Mouse (Mus musculus) inflammation-experienced regulatory T-cells, adult 6 months (primary cell): Measurements from ENCODE around the gene Stxbp1. TPM values are rescaled to one million over a fixed set of nuclear protein-coding genes. Genes with fewer than 3 reads are reported as not detected.

Source experiments
- ATAC-seq: one replicate; pipeline ENCODE4 v1.8.0; 2017
- polyA plus RNA-seq, 3 experiments: library from polyadenylated mRNA; unstranded; fragments of 100-300 nt; shearing (Covaris generic); gene quantifications; one replicate each; pipeline ENCODE4 v1.2.1; 2017

Gene Stxbp1
- polyA plus RNA-seq, 3 experiments from 2014 or later, result 2.3 to 6.1 (median 5.0) TPM

DNA sequence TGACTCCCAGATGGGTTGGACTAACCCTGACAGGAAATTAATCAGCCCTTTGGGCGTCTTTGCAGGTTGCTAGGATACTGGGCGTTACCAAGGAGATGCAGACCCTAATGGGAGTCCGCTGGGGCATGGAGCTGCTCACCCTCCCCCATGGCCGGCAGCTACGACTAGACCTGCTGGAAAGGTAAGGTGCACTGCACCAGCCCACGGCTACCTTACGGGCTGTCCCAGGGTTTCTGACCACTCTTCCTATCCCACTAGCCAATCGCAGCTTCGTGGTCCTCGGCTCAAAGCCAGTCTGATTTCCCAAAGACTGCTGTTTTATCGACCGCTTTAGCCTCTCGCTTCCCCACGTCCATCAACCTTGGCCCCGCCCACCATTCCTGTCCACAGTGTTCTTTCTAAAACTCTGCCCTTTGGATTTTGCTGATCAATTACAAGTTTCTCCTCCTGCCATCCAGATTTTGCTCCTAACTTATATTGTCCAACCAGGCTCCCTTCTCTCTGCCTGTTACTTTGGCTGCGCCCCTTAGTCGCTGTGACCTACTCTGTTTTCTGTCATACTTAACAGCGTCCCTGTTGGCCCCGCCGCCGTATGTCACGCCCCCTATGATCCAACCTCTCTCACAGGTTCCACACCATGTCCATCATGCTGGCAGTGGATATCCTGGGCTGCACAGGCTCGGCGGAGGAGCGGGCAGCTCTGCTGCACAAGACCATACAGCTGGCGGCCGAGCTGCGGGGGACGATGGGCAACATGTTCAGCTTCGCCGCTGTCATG is 96.0 kb downstream of the Stxbp1 start:
- no peak for ATAC-seq

DNA sequence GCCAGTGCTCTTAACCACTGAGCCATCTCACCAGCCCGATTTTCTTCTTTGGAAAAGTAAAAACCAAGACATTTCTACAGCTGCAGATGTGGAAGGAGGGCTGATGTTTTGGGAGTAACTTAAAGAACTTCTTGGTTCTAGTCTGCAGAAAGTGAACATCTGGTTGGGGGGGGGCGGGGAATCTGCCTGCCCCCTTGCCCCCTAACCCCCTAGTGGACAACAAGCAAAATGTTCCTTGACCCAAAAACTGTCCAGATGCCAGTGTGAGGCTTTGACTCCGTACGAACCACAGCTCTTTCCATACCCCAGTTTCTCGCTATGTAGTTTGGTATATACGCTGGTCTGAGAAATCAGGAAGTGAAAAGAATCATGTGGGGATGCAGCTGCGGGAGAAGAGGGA is 96.8 kb downstream of the Stxbp1 start:
- no peak for ATAC-seq

DNA sequence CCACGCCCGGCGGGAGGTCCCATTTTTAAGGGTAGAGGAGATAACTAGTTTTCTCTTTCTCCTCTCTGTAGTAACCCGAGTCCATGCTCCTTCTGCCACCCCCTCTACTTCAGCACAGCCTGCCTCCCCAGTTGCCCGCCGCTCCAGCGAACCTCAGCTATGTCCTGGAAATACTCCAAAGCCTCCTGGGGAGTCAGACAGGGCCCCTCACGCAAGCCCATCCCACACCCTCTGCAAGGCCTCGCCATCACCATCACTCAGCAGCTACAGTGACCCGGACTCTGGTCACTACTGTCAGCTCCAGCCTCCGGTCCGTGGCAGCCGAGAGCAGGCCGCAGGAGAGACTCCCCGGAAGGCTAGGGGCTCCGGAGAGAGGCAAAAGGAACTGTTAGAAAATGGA is 98.0 kb downstream of the Stxbp1 start:
- ATAC-seq, result no peak

- ATAC-seq, result no peak
Observed at GRCm38 (mm10) chr2:32744272-32744982, 102.6 kb downstream of the Stxbp1 start.

GRCm38 (mm10) chr2:32742173-32742531 is 104.9 kb downstream of the Stxbp1 start:
- no peak for ATAC-seq

- ATAC-seq, result no peak
Observed at GRCm38 (mm10) chr2:32741273-32742172, 105.5 kb downstream of the Stxbp1 start.

DNA sequence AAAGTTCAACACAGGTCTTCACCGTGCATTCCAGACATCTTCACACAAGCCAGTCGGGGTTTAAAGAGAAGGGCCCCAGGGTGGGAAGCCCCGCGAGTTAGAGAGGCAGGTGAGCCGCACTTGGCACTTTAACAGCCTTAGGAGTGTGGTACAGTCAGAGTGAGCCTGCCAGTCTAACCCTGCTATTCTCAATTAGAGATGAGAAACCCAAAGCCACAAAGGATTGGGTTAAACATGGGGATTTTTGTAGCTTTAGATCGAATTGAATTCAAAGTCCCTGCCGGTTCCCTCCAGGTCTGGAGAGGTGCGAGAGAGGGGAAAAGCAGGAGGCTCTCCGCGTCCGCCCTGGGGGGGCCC is 106.2 kb downstream of the Stxbp1 start, which contains the start of gene 6330409D20Rik:
TSS of gene 6330409D20Rik (minus strand) at position 101 of the 357 bp plus-strand sequence.
- ATAC-seq, result no peak

GRCm38 (mm10) chr2:32739311-32739710 is 107.7 kb downstream of the Stxbp1 start:
- no peak for ATAC-seq

Other genes with a start within 250 kb of the Stxbp1 start
- 1 to 10 TPM; 3.4 to 5.1 (median 4.3) TPM for gene St6galnac6, start 247.5 kb downstream of the Stxbp1 start, polyA plus RNA-seq
- gene Ak1, start 225.5 kb downstream of the Stxbp1 start, polyA plus RNA-seq, result under 1 TPM in 1 of 3 experiments, not detected in 2; 0.52 TPM
- gene Eng, start 200.7 kb downstream of the Stxbp1 start, polyA plus RNA-seq, result not detected
- gene Fpgs, start 143.1 kb downstream of the Stxbp1 start, polyA plus RNA-seq, result 1 to 10 TPM; 3.2 to 7.2 (median 5.8) TPM
- gene Cdk9, start 134.2 kb downstream of the Stxbp1 start, polyA plus RNA-seq, result 10 to 100 TPM; 21.2 to 31.2 (median 30.4) TPM
- 10 to 100 TPM; 56.2 to 83.0 (median 61.4) TPM for gene Sh2d3c, start 126.2 kb downstream of the Stxbp1 start, polyA plus RNA-seq
- gene 6330409D20Rik, start 106.2 kb downstream of the Stxbp1 start, polyA plus RNA-seq, result 1 to 10 TPM in 2 of 3 experiments, not detected in 1; 1.2 to 1.3 TPM
- gene Tor2a, start 90.0 kb downstream of the Stxbp1 start, polyA plus RNA-seq, result 10 to 100 TPM; 56.4 to 69.0 (median 67.4) TPM
- gene Ttc16, start 71.6 kb downstream of the Stxbp1 start, polyA plus RNA-seq, result 1 to 10 TPM in 1 of 3 experiments, under 1 TPM in 2; 0.55 to 1.8 (median 0.95) TPM
- 1 to 10 TPM; 6.5 to 9.3 (median 8.1) TPM for gene Ptrh1, start 71.5 kb downstream of the Stxbp1 start, polyA plus RNA-seq
- 1 to 10 TPM in 1 of 3 experiments, under 1 TPM in 1, not detected in 1; 0.53 to 1.3 TPM for gene Cfap157, start 62.8 kb downstream of the Stxbp1 start, polyA plus RNA-seq
- gene Fam129b, start 28.9 kb upstream of the Stxbp1 start, polyA plus RNA-seq, result 1 to 10 TPM in 1 of 3 experiments, under 1 TPM in 2; 0.15 to 3.2 (median 0.90) TPM
- gene Rpl12, start 114.3 kb upstream of the Stxbp1 start, polyA plus RNA-seq, result 100 to 1,000 TPM in 1 of 3 experiments, 10 to 100 TPM in 2; 18.9 to 858 (median 48.2) TPM
- gene Lrsam1, start 114.4 kb upstream of the Stxbp1 start, polyA plus RNA-seq, result 1 to 10 TPM; 4.2 to 7.3 (median 7.3) TPM
- gene Slc2a8, start 134.8 kb upstream of the Stxbp1 start, polyA plus RNA-seq, result 1 to 10 TPM; 2.0 to 5.0 (median 2.5) TPM